Mouse (Mus musculus): ENCODE results near the gene Egfl8. TPM values are rescaled to one million over a fixed set of nuclear protein-coding genes. Genes with fewer than 3 reads are reported as not detected.
A peak's percentile ranks its signal among the peaks of the same experiment; 100 is the strongest.

Egfl8 gene
- polyA plus RNA-seq, 1 experiment: 2.2 TPM

DNA sequence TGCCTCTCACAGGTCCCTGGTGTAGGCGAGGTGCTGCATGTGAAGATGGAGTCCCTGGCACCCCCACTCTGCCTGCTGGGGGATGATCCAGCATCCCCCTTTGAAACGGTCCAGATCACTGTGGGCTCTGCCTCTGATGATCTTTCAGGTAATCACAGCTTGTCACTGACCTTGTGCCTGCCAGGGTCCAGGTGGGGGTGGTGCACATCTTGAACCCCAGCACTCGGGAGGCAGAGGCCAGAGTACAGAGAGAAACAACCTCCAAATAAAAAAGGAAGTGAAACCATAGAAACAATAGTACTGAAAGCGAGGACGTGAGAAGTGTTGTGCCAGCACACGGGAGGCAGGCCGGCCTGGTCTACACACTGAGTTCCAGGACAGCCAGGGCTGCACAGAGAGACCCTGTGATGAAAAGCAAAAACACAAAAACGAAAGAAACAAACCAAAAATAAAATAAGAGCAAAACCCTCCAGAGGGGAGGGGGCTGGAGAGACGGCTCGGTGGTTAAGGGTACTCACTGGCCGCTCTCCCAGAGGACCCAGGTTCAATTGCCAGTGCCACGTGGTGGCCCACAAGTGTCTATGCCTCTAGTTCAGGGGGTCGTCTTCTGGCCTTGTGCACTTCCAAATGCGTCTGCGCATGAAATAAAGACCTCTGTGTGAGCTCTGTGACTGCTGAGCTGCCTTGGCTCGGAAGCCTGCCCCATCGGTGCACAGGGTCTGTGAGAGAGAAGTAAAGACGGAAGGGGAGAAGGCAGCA, 33.5 kb upstream of the Egfl8 start:
- DNase-seq (ENCODE audit: low read depth, low spot score): no peak
- 81% methylated on average over 18 of the region's 18 CpGs for WGBS

GRCm38 (mm10) chr17:34648141-34648890, 32.5 kb upstream of the Egfl8 start:
- DNase-seq (ENCODE audit: low read depth, low spot score): no peak
- 84% methylated on average over 16 of the region's 16 CpGs for WGBS

DNA sequence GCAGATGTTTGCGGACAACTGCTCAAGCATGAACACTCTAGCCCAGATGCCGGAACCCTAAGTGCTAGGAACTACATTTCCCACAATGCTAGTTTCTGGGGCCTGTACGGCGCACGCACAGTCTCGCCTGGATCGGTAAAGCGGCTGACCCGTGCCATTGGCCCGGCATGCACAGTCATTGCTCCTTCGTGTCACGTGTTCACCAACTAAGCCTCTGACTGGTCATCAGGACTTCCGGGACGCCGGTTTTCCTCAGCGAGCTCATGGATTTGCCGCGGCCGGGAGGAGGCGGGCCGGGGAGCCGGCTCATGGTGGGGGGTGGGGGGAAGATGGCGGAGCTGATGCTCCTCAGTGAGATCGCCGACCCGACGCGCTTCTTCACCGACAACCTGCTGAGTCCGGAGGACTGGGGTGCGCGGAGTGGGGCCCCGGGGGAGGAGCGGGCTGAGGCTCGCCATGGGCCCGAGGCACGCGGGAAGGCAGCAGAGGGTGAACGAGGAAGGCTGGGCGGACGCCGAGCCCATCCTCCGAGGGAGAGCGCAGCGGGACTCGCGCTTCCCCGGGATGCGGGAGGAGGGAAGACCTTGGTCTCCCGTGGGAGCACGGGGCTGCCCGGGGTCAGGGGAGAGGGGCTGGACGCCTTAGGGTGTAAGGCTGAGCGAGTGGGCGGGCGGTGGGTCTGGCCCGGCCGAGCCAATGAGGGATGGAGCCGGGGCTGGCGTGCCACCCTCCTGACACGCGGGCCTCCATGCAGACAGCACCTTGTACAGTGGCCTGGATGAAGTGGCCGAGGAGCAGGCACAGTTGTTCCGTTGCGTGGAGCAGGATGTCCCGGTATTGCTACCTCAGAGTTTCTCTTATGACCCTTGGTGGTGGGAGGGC, 31.4 kb upstream of the Egfl8 start, which contains the start of gene Atf6b:
Atf6b (plus strand) TSS at position 241 of the 882 bp plus-strand sequence.
- DNase-seq (ENCODE audit: low read depth, low spot score): peak; percentile 98
- under 1% methylated on average over 66 of the region's 66 CpGs for WGBS

DNA sequence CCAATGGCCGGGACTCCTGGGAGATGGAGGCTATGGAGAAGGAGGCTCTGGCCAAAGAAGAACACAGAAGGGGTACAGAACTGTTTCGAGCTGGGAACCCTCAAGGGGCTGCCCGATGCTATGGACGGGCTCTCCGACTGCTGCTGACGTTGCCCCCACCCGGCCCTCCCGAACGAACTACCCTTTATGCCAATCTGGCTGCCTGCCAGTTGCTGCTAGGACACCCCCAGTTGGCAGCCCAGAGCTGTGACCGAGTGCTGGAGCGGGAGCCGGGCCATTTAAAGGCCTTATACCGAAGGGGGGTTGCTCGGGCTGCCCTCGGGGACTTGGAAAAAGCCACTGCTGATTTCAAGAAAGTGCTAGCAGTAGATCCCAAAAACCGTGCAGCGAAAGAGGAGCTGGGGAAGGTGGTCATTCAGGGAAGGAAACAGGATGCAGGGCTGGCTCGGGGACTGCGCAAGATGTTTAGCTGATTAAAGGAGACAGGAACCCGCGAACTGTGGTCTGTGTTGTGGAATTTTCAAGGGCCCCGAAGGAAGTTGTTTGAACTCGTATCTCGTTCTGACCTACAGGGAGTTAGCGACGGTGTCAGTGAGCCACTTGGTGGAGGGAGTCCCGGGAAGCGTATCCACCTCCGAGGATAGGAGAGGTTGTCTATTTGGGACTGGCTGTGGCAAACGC, 30.2 kb upstream of the Egfl8 start:
- WGBS: 88% methylated on average over 30 of the region's 30 CpGs
- DNase-seq (ENCODE audit: low read depth, low spot score): no peak

DNA sequence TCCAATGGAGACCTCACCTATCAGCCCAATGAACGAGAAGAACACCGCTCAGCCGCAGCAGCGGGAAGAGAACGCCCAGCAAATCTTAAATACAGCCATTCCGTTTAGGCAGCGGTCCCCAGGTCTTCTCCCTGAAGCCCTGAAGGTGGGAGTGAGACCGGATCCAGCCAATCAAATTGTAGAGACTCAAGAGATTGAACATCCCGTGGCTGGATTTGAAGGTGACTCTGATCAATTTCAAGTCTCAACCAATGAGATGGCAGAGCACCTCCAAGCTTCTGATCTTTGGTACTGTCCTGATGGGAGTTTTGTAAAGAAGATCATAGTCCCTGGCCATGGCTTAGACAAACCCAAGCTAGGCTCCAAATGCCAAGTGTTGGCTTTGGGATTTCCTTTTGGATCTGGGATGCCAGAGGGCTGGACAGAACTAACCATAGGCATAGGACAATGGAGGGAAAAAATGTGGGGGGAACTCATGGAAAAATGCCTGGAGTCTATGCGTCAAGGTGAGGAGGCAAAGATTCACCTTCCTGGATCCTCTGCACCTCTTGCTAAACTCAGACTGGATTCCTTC, 29.6 kb upstream of the Egfl8 start:
- DNase-seq (ENCODE audit: low read depth, low spot score): no peak

DNA sequence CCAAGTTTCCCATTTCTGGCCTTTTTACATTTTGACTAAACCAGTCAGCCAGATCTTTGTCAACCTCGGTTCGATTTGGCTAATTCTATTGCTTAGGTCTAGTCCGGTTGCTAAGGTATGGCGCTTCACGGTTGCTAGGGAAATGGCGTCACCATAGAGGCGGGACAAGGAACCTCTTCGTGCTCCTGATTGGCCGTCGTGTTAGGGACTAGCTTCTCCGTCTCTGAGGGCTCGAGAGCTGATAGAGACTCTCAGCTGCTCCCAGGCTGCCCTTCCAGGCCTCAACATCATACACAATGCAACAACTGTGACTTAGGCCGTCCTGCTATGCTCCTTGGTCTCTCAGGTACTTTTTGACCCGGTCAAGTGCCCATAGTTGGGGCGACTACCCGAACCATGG, 28.8 kb upstream of the Egfl8 start, which contains the start of gene Fkbpl:
Fkbpl (plus strand) TSS at position 157 of the 400 bp plus-strand sequence.
- peak; percentile 96 for DNase-seq (ENCODE audit: low read depth, low spot score)
- WGBS: under 1% methylated on average over 16 of the region's 16 CpGs

More for the DNA sequence above, 29.6 kb upstream of the Egfl8 start:
- WGBS: 46% methylated on average over 10 of the region's 10 CpGs

DNA sequence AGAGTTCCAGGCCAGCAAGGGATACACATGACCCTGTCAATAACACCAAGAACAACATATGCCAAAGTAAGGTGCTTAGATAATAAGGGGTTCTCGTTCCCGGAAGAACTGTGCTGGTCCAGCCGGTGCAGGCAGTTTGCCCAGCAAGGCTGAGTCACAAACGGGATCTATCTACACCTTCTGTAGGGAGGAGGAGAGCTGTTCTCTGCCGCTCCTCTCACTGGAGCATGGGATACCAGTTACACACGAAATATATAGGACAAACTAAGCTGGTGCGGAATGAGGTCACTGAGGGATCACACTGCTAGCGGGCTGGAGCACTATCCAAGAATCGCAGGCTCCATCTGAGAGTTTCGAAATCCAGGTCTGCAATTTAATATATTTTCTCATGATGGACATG, 28.2 kb upstream of the Egfl8 start:
- no peak for DNase-seq (ENCODE audit: low read depth, low spot score)
- 68% methylated on average over 10 of the region's 10 CpGs for WGBS

DNA sequence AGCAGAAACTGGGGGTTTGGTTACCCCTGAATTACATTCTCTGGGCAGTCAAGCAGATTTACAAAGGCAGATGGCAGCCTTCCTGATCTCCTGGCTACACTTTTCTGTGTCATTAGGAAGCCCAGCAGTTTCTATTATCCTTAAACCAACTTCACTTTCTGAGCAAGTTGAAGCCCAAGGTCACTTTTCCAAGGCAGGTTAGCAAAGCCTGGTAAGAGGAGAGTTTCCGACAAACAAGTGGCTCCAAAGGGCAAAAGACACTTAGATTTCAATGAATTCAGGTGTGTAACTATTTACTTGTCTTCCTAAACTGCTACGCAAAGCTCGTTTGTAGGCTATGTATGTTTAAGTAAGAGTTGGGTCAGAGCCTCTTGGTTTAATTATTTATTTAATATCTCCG, 27.6 kb upstream of the Egfl8 start:
- DNase-seq (ENCODE audit: low read depth, low spot score): no peak
- WGBS: 69% methylated on average over 4 of the region's 4 CpGs

- 66% methylated on average over 3 of the region's 3 CpGs for WGBS
- no peak for DNase-seq (ENCODE audit: low read depth, low spot score)
These were observed 26.2 kb upstream of the Egfl8 start for GRCm38 (mm10) chr17:34641945-34642344.

- no peak for DNase-seq (ENCODE audit: low read depth, low spot score)
- WGBS: 34% methylated on average over 11 of the region's 11 CpGs
These were observed 25.2 kb upstream of the Egfl8 start for GRCm38 (mm10) chr17:34640778-34641601.

GRCm38 (mm10) chr17:34639461-34640255, 23.9 kb upstream of the Egfl8 start:
- no peak for DNase-seq (ENCODE audit: low read depth, low spot score)
- 79% methylated on average over 7 of the region's 7 CpGs for WGBS

GRCm38 (mm10) chr17:34637459-34637858, 21.7 kb upstream of the Egfl8 start:
- DNase-seq (ENCODE audit: low read depth, low spot score): no peak
- WGBS: 60% methylated on average over 3 of the region's 3 CpGs

DNA sequence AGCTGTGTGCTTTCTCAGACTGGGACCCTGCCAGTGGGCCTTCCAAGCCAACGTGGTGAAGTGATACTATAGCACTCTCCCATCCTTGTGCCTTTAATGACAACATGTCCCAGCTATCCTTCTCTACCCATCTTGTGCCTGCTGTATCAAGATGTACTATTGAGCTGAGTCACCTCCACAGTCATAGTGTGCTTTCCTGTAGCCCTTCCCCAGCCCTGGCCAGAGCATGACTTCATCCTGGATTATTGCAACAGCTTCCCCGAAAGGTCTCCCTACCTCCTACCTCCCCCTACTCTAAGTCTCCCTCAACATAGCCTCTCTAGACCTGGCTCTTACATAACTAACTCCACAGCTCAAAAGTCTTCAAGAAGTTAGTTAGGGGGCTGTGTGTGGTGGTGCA, 19.9 kb upstream of the Egfl8 start:
- 76% methylated on average over 2 of the region's 2 CpGs for WGBS
- DNase-seq (ENCODE audit: low read depth, low spot score): no peak

- 1% methylated on average over 26 of the region's 26 CpGs for WGBS
- no peak for DNase-seq (ENCODE audit: low read depth, low spot score)
These were observed 16.5 kb upstream of the Egfl8 start for GRCm38 (mm10) chr17:34632261-34632691.

GRCm38 (mm10) chr17:34631647-34632046, 15.9 kb upstream of the Egfl8 start:
- no peak for DNase-seq (ENCODE audit: low read depth, low spot score)
- WGBS: 32% methylated on average over 12 of the region's 12 CpGs

- 11% methylated on average over 48 of the region's 48 CpGs for WGBS
- no peak for DNase-seq (ENCODE audit: low read depth, low spot score)
These were observed 15.1 kb upstream of the Egfl8 start for GRCm38 (mm10) chr17:34630761-34631301.
